Mouse (Mus musculus) brain, adult 2 months (tissue): Measurements from ENCODE around the gene Dus4l.
A peak's percentile ranks its signal among the peaks of the same experiment; 100 is the strongest.
"Not testable (repeated sequence)": the region's sequence is repeated elsewhere in the genome, so short reads cannot be mapped to it uniquely, and the experiment has no call there.

ENCODE experiments used
- DNase-seq: peaks from one replicate; pipeline ENCODE4 v3.0.0; 2011; ENCODE audit warnings: low read depth, low spot score

Gene Dus4l

GRCm38 (mm10) chr12:31654197-31654964, at the start of gene Dus4l, which contains the start of gene Cog5:
Dus4l (minus strand) TSS chr12:31654826.
Cog5 (plus strand) TSS chr12:31654869.
- peak; percentile 96 for DNase-seq

GRCm38 (mm10) chr12:31703904-31704303, 49.3 kb upstream of the Dus4l start:
- peak; percentile 25 for DNase-seq

- no peak for DNase-seq
Measured at GRCm38 (mm10) chr12:31701411-31701810, 46.8 kb upstream of the Dus4l start.

- DNase-seq, result peak; percentile 50
Measured at GRCm38 (mm10) chr12:31700623-31701347, 46.2 kb upstream of the Dus4l start.

- DNase-seq, result no peak
Measured at GRCm38 (mm10) chr12:31693278-31693677, 38.7 kb upstream of the Dus4l start.

GRCm38 (mm10) chr12:31686679-31687078, 32.1 kb upstream of the Dus4l start:
- DNase-seq, result no peak

GRCm38 (mm10) chr12:31667187-31667586, 12.6 kb upstream of the Dus4l start:
- DNase-seq, result no peak

GRCm38 (mm10) chr12:31665999-31666398, 11.4 kb upstream of the Dus4l start:
- no peak for DNase-seq

GRCm38 (mm10) chr12:31656841-31657240, 2.2 kb upstream of the Dus4l start:
- DNase-seq, result no peak

- no peak for DNase-seq
Measured at GRCm38 (mm10) chr12:31654965-31655477, 395 bp upstream of the Dus4l start.

- no peak for DNase-seq
Measured at GRCm38 (mm10) chr12:31653611-31654010, 1.0 kb downstream of the Dus4l start.

- no peak for DNase-seq
Measured at GRCm38 (mm10) chr12:31635240-31635607, 19.4 kb downstream of the Dus4l start.

- DNase-seq, result peak; percentile 82
Measured at GRCm38 (mm10) chr12:31634343-31635239, 20.0 kb downstream of the Dus4l start, which contains the start of gene Bcap29. Bcap29 (minus strand) TSS chr12:31634658.

- DNase-seq, result peak; percentile 25
Measured at GRCm38 (mm10) chr12:31633970-31634342, 20.7 kb downstream of the Dus4l start.

GRCm38 (mm10) chr12:31628396-31628795, 26.2 kb downstream of the Dus4l start:
- not testable (repeated sequence) for DNase-seq

- DNase-seq, result no peak
Measured at GRCm38 (mm10) chr12:31625016-31625415, 29.6 kb downstream of the Dus4l start.

- DNase-seq, result no peak
Measured at GRCm38 (mm10) chr12:31620106-31620505, 34.5 kb downstream of the Dus4l start.

GRCm38 (mm10) chr12:31613353-31613752, 41.3 kb downstream of the Dus4l start:
- no peak for DNase-seq

- DNase-seq, result no peak
Measured at GRCm38 (mm10) chr12:31608138-31608537, 46.5 kb downstream of the Dus4l start.

GRCm38 (mm10) chr12:31604894-31605293, 49.7 kb downstream of the Dus4l start:
- DNase-seq, result peak; percentile 74

GRCm38 (mm10) chr12:31603586-31603985, 51.0 kb downstream of the Dus4l start:
- no peak for DNase-seq

GRCm38 (mm10) chr12:31594296-31594695, 60.3 kb downstream of the Dus4l start:
- no peak for DNase-seq
